Mouse (Mus musculus): ENCODE data around the gene Olfr1333. TPM values are rescaled to one million over a fixed set of nuclear protein-coding genes. Genes with fewer than 3 reads are reported as not detected.
"Not testable (repeated sequence)": the region's sequence is repeated elsewhere in the genome, so short reads cannot be mapped to it uniquely, and the experiment has no call there.

Gene Olfr1333
- total RNA-seq (2018; cell fraction: chromatin; rRNA removed) = not detected
- not detected for total RNA-seq (2018; cell fraction: cytosol; rRNA removed)
- total RNA-seq (2018; cell fraction: nucleus; rRNA removed) = not detected
- polyA plus RNA-seq (2018) = not detected in 3 replicates

DNA sequence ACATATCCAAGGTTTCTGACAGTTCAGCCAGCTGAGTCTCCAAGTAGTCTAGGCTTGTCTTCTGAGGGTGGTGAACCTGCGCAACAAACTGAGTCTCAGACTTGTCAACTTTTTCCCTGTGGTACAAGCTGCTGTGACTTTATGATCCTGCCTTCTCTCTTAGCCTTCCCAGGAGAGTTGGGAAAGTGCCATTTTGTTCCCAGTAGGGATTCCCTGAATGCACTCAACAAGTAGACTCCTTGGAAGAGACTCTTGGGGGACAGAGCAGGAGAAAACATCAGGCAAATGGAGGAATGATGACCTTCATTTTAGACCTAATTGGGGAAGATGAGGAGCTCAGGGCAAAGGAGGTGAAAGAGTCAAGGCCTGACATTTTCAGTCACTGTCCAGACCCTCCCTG is at the start of gene Olfr1333:
Olfr1333 (minus strand) TSS at position 101 of the 400 bp plus-strand sequence.
- no peak within 1 kb of the TSS for H3K27ac ChIP-seq
- no peaks in the 10 kb centered on the region for H3K79me2 ChIP-seq (ENCODE audit: inconsistent target)
- no peak within 1 kb of the TSS for H3K4me3 ChIP-seq (ENCODE audit: inconsistent target)
- no peaks in the 10 kb centered on the region for H3K36me3 ChIP-seq (ENCODE audit: inconsistent target)
- WGBS (ENCODE audit: missing documents) = 85% methylated on average over 1 of the region's 1 CpGs

GRCm38 (mm10) chr4:118867566-118867965 is 31.5 kb upstream of the Olfr1333 start:
- Histone ChIP-seq H3K4me3 (ENCODE audit: inconsistent target) (no peak overlapping the region), H3K79me2 (ENCODE audit: inconsistent target) (no peaks in the 10 kb centered on the region), H3K27ac (no peak overlapping the region), H3K36me3 (ENCODE audit: inconsistent target) (no peaks in the 10 kb centered on the region)

DNA sequence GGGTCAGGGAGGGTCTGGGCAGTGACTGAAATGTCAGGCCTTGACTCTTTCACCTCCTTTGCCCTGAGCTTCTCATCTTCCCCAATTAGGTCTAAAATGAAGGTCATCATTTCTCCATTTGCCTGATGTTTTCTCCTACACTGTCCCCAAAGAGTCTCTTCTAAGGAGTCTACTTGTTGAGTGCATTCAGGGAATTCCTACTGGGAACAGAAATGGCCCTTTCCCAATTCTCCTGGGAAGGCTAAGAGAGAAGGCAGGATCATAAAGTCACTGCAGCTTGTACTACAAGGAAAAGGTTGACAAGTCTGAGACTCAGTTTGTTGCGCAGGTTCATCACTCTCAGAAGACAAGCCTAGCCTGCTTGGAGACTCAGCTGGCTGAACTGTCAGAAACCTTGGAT is 28.3 kb upstream of the Olfr1333 start, which contains the start of gene Olfr1331:
Olfr1331 (plus strand) TSS at position 301 of the 400 bp plus-strand sequence.
- Histone ChIP-seq H3K27ac (no peak within 1 kb of the TSS), H3K36me3 (ENCODE audit: inconsistent target) (no peaks in the 10 kb centered on the region), H3K79me2 (ENCODE audit: inconsistent target) (no peaks in the 10 kb centered on the region), H3K4me3 (ENCODE audit: inconsistent target) (no peak within 1 kb of the TSS)
- WGBS (ENCODE audit: missing documents) = 100% methylated on average over 1 of the region's 1 CpGs

DNA sequence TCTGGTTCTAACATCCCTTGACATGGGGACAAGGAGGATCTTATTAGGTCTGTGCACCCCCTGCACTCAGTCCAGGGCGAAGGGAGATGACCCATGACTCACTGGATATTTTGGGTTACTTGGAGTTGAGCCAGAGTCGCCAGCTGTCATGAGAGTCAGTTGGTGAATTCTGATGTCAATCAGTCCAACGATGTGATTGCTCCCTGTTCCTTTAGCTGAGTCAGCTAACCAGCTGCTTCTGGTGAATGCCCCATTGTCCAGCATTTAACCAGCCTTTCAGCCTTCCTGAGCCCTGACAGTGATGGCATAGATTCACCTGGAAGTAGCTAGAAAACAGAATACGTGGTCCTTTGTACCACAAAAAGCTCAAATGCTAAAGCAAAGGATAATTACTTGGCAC is 26.6 kb upstream of the Olfr1333 start:
- 76% methylated on average over 4 of the region's 4 CpGs for WGBS (ENCODE audit: missing documents)
- no peaks in the 10 kb centered on the region for H3K36me3 ChIP-seq (ENCODE audit: inconsistent target)
- no peak overlapping the region for H3K27ac ChIP-seq
- H3K4me3 ChIP-seq (ENCODE audit: inconsistent target) = no peak overlapping the region
- no peaks in the 10 kb centered on the region for H3K79me2 ChIP-seq (ENCODE audit: inconsistent target)

GRCm38 (mm10) chr4:118861791-118862190 is 25.7 kb upstream of the Olfr1333 start:
- H3K27ac ChIP-seq = no peak overlapping the region
- H3K79me2 ChIP-seq (ENCODE audit: inconsistent target) = no peaks in the 10 kb centered on the region
- 91% methylated on average over 1 of the region's 1 CpGs for WGBS (ENCODE audit: missing documents)
- no peaks in the 10 kb centered on the region for H3K36me3 ChIP-seq (ENCODE audit: inconsistent target)
- no peak overlapping the region for H3K4me3 ChIP-seq (ENCODE audit: inconsistent target)

DNA sequence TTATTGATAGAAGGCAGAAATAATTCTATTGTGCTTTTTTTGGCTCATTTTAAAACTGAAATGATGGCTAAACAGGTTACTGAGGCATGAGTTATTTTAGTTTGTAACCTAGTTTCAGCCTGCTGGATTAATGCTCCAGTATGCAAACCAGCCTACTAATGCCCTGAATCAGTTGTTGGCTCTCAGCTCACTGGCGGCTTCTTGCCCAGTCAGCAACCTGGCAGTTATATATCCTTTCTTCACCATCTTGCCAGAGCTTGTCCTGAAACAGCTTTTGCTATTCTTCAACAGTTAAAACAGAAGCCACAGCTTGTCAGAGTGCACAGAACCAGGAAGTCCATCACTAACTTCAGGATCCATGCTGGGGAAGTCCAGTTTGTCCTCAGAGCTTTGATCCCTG is 17.2 kb downstream of the Olfr1333 start:
- Histone ChIP-seq H3K36me3 (ENCODE audit: inconsistent target) (no peaks in the 10 kb centered on the region), H3K4me3 (ENCODE audit: inconsistent target) (no peak overlapping the region), H3K27ac (no peak overlapping the region), H3K79me2 (ENCODE audit: inconsistent target) (no peaks in the 10 kb centered on the region)
- WGBS (ENCODE audit: missing documents) = 67% methylated on average over 1 of the region's 1 CpGs

- H3K4me3 ChIP-seq (ENCODE audit: inconsistent target) = no peak within 1 kb of the TSS
- H3K27ac ChIP-seq = no peak within 1 kb of the TSS
- H3K79me2 ChIP-seq (ENCODE audit: inconsistent target) = no peaks in the 10 kb centered on the region
- H3K36me3 ChIP-seq (ENCODE audit: inconsistent target) = no peaks in the 10 kb centered on the region
- WGBS (ENCODE audit: missing documents) = 91% methylated on average over 4 of the region's 4 CpGs
These were observed 26.2 kb downstream of the Olfr1333 start, which contains the start of gene Olfr1335 for GRCm38 (mm10) chr4:118809844-118810243. Gene Olfr1335, minus strand, starts transcription at chr4:118809944.

- H3K4me3 ChIP-seq (ENCODE audit: inconsistent target); H3K79me2 ChIP-seq (ENCODE audit: inconsistent target); H3K36me3 ChIP-seq (ENCODE audit: inconsistent target); H3K27ac ChIP-seq: not testable (repeated sequence)
These were observed 43.3 kb downstream of the Olfr1333 start for GRCm38 (mm10) chr4:118792796-118793195.

GRCm38 (mm10) chr4:118782486-118782885 is 53.6 kb downstream of the Olfr1333 start, which contains the start of gene Olfr1337:
Gene Olfr1337, minus strand, starts transcription at chr4:118782586.
- WGBS (ENCODE audit: missing documents) = 85% methylated on average over 2 of the region's 2 CpGs
- Histone ChIP-seq H3K4me3 (ENCODE audit: inconsistent target) (no peak within 1 kb of the TSS), H3K79me2 (ENCODE audit: inconsistent target) (no peaks in the 10 kb centered on the region), H3K27ac (no peak within 1 kb of the TSS), H3K36me3 (ENCODE audit: inconsistent target) (no peaks in the 10 kb centered on the region)

Other genes starting within 250 kb of the Olfr1333 start
- gene Cfap57, start 215.5 kb downstream of the Olfr1333 start, polyA plus RNA-seq (2018) = not detected in 3 replicates
- gene Ebna1bp2, start 215.5 kb downstream of the Olfr1333 start, polyA plus RNA-seq (2018) = 26.7 to 58.3 TPM (median 41.6 TPM) in 3 replicates
- gene Olfr62, start 177.3 kb downstream of the Olfr1333 start, polyA plus RNA-seq (2018) = not detected in 3 replicates
- not detected in 3 replicates for gene Olfr1342, start 143.5 kb downstream of the Olfr1333 start, polyA plus RNA-seq (2018)
- gene Olfr1341, start 132.8 kb downstream of the Olfr1333 start, polyA plus RNA-seq (2018) = not detected in 3 replicates
- gene Olfr1340, start 116.1 kb downstream of the Olfr1333 start, polyA plus RNA-seq (2018) = not detected in 3 replicates
- gene Olfr1339, start 104.1 kb downstream of the Olfr1333 start, polyA plus RNA-seq (2018) = not detected in 3 replicates
- not detected in 3 replicates for gene Olfr1338, start 77.5 kb downstream of the Olfr1333 start, polyA plus RNA-seq (2018)
- not detected in 3 replicates for gene Olfr1337, start 53.7 kb downstream of the Olfr1333 start, polyA plus RNA-seq (2018)
- gene Olfr1335, start 26.3 kb downstream of the Olfr1333 start, polyA plus RNA-seq (2018) = not detected in 3 replicates
- gene Olfr1331, start 28.4 kb upstream of the Olfr1333 start, polyA plus RNA-seq (2018) = not detected in 3 replicates
- not detected in 3 replicates for gene Olfr1330, start 52.3 kb upstream of the Olfr1333 start, polyA plus RNA-seq (2018)
- gene Olfr1329, start 81.2 kb upstream of the Olfr1333 start, polyA plus RNA-seq (2018) = not detected in 3 replicates
- gene Olfr1328, start 102.3 kb upstream of the Olfr1333 start, polyA plus RNA-seq (2018) = not detected in 3 replicates
- gene Lao1, start 125.3 kb upstream of the Olfr1333 start, polyA plus RNA-seq (2018) = not detected in 3 replicates

Data from macrophage (primary cell).